Mouse (Mus musculus): ENCODE results near the gene Pkhd1. TPM values are rescaled to one million over a fixed set of nuclear protein-coding genes. Genes with fewer than 3 reads are reported as not detected.
"Not testable (repeated sequence)": the region's sequence is repeated elsewhere in the genome, so short reads cannot be mapped to it uniquely, and the experiment has no call there.

The Pkhd1 gene
- polyA plus RNA-seq, 1 experiment from 2014 or later: 0.45 TPM

GRCm38 (mm10) chr1:20470317-20470716 is 147.5 kb downstream of the Pkhd1 start:
- Histone ChIP-seq H3K27ac (ENCODE audit: low read length) (no peak overlapping the region), H3K4me2 (ENCODE audit: low read depth, low read length) (no peak overlapping the region), H3K36me3 (ENCODE audit: control insufficient read depth, insufficient read depth, low read length) (no peaks in the 10 kb centered on the region), H3K4me3 (ENCODE audit: low read length) (no peak overlapping the region), H3K4me1 (ENCODE audit: control insufficient read depth, insufficient read depth, low read length) (no peaks in the 10 kb centered on the region), H3K27me3 (replicated peaks; ENCODE audit: control insufficient read depth, insufficient read depth, low read length) (no peaks in the 10 kb centered on the region), H3K9me3 (ENCODE audit: control insufficient read depth, low read length) (no peaks in the 10 kb centered on the region), H3K9ac (ENCODE audit: low read depth, low read length) (no peak overlapping the region)
- 61% methylated on average over 6 of the region's 6 CpGs for WGBS
- no peak for ATAC-seq

- no peaks in the 10 kb centered on the region for H3K4me1 ChIP-seq (ENCODE audit: control insufficient read depth, insufficient read depth, low read length)
- H3K36me3 ChIP-seq (ENCODE audit: control insufficient read depth, insufficient read depth, low read length): no peaks in the 10 kb centered on the region
- no peaks in the 10 kb centered on the region for H3K9me3 ChIP-seq (ENCODE audit: control insufficient read depth, low read length)
- H3K27ac ChIP-seq (ENCODE audit: low read length): no peak overlapping the region
- WGBS: 27% methylated on average over 4 of the region's 4 CpGs
- H3K9ac ChIP-seq (ENCODE audit: low read depth, low read length): no peak overlapping the region
- H3K4me3 ChIP-seq (ENCODE audit: low read length): no peak overlapping the region
- peak; percentile 38; the same call in 1 of the 2 replicates for ATAC-seq
- no peaks in the 10 kb centered on the region for H3K27me3 ChIP-seq (replicated peaks; ENCODE audit: control insufficient read depth, insufficient read depth, low read length)
- no peak overlapping the region for H3K4me2 ChIP-seq (ENCODE audit: low read depth, low read length)
Measured at GRCm38 (mm10) chr1:20466481-20466880, 151.4 kb downstream of the Pkhd1 start.

GRCm38 (mm10) chr1:20454621-20455020 is 163.2 kb downstream of the Pkhd1 start:
- H3K9me3 ChIP-seq (ENCODE audit: control insufficient read depth, low read length): no peaks in the 10 kb centered on the region
- no peak for ATAC-seq
- H3K4me3 ChIP-seq (ENCODE audit: low read length): no peak overlapping the region
- H3K36me3 ChIP-seq (ENCODE audit: control insufficient read depth, insufficient read depth, low read length): no peaks in the 10 kb centered on the region
- no peak overlapping the region for H3K9ac ChIP-seq (ENCODE audit: low read depth, low read length)
- no peak overlapping the region for H3K4me2 ChIP-seq (ENCODE audit: low read depth, low read length)
- WGBS: 54% methylated on average over 1 of the region's 1 CpGs
- H3K27ac ChIP-seq (ENCODE audit: low read length): no peak overlapping the region
- H3K27me3 ChIP-seq (replicated peaks; ENCODE audit: control insufficient read depth, insufficient read depth, low read length): no peaks in the 10 kb centered on the region
- H3K4me1 ChIP-seq (ENCODE audit: control insufficient read depth, insufficient read depth, low read length): no peaks in the 10 kb centered on the region

GRCm38 (mm10) chr1:20450074-20450473 is 167.8 kb downstream of the Pkhd1 start:
- Histone ChIP-seq H3K27ac (ENCODE audit: low read length) (no peak overlapping the region), H3K9me3 (ENCODE audit: control insufficient read depth, low read length) (no peaks in the 10 kb centered on the region), H3K27me3 (replicated peaks; ENCODE audit: control insufficient read depth, insufficient read depth, low read length) (no peaks in the 10 kb centered on the region), H3K4me2 (ENCODE audit: low read depth, low read length) (no peak overlapping the region), H3K4me3 (ENCODE audit: low read length) (no peak overlapping the region), H3K36me3 (ENCODE audit: control insufficient read depth, insufficient read depth, low read length) (no peaks in the 10 kb centered on the region), H3K4me1 (ENCODE audit: control insufficient read depth, insufficient read depth, low read length) (no peaks in the 10 kb centered on the region), H3K9ac (ENCODE audit: low read depth, low read length) (no peak overlapping the region)
- no peak for ATAC-seq
- 29% methylated on average over 10 of the region's 10 CpGs for WGBS

GRCm38 (mm10) chr1:20432026-20432425 is 185.8 kb downstream of the Pkhd1 start:
- H3K4me3 ChIP-seq (ENCODE audit: low read length); H3K9me3 ChIP-seq (ENCODE audit: control insufficient read depth, low read length); ATAC-seq; H3K36me3 ChIP-seq (ENCODE audit: control insufficient read depth, insufficient read depth, low read length); H3K27me3 ChIP-seq (replicated peaks; ENCODE audit: control insufficient read depth, insufficient read depth, low read length); H3K4me2 ChIP-seq (ENCODE audit: low read depth, low read length); H3K27ac ChIP-seq (ENCODE audit: low read length); H3K4me1 ChIP-seq (ENCODE audit: control insufficient read depth, insufficient read depth, low read length); H3K9ac ChIP-seq (ENCODE audit: low read depth, low read length): not testable (repeated sequence)
- WGBS: 86% methylated on average over 16 of the region's 16 CpGs

- no peaks in the 10 kb centered on the region for H3K4me1 ChIP-seq (ENCODE audit: control insufficient read depth, insufficient read depth, low read length)
- no peak overlapping the region for H3K4me2 ChIP-seq (ENCODE audit: low read depth, low read length)
- 84% methylated on average over 3 of the region's 3 CpGs for WGBS
- no peaks in the 10 kb centered on the region for H3K9me3 ChIP-seq (ENCODE audit: control insufficient read depth, low read length)
- H3K4me3 ChIP-seq (ENCODE audit: low read length): no peak overlapping the region
- no peak overlapping the region for H3K9ac ChIP-seq (ENCODE audit: low read depth, low read length)
- H3K27ac ChIP-seq (ENCODE audit: low read length): no peak overlapping the region
- H3K36me3 ChIP-seq (ENCODE audit: control insufficient read depth, insufficient read depth, low read length): no peaks in the 10 kb centered on the region
- no peaks in the 10 kb centered on the region for H3K27me3 ChIP-seq (replicated peaks; ENCODE audit: control insufficient read depth, insufficient read depth, low read length)
- no peak for ATAC-seq
Measured at GRCm38 (mm10) chr1:20429056-20429394, 188.8 kb downstream of the Pkhd1 start.

GRCm38 (mm10) chr1:20428370-20429055 is 189.4 kb downstream of the Pkhd1 start:
- no peak for ATAC-seq
- Histone ChIP-seq H3K4me2 (ENCODE audit: low read depth, low read length) (no peak overlapping the region), H3K9me3 (ENCODE audit: control insufficient read depth, low read length) (no peaks in the 10 kb centered on the region), H3K4me3 (ENCODE audit: low read length) (no peak overlapping the region), H3K27ac (ENCODE audit: low read length) (no peak overlapping the region), H3K36me3 (ENCODE audit: control insufficient read depth, insufficient read depth, low read length) (no peaks in the 10 kb centered on the region), H3K27me3 (replicated peaks; ENCODE audit: control insufficient read depth, insufficient read depth, low read length) (no peaks in the 10 kb centered on the region), H3K9ac (ENCODE audit: low read depth, low read length) (no peak overlapping the region), H3K4me1 (ENCODE audit: control insufficient read depth, insufficient read depth, low read length) (no peaks in the 10 kb centered on the region)
- WGBS: 73% methylated on average over 12 of the region's 12 CpGs

GRCm38 (mm10) chr1:20409411-20409967 is 208.4 kb downstream of the Pkhd1 start:
- no peak overlapping the region for H3K9ac ChIP-seq (ENCODE audit: low read depth, low read length)
- H3K36me3 ChIP-seq (ENCODE audit: control insufficient read depth, insufficient read depth, low read length): no peaks in the 10 kb centered on the region
- H3K27ac ChIP-seq (ENCODE audit: low read length): no peak overlapping the region
- no peak overlapping the region for H3K4me3 ChIP-seq (ENCODE audit: low read length)
- WGBS: 72% methylated on average over 5 of the region's 5 CpGs
- H3K4me2 ChIP-seq (ENCODE audit: low read depth, low read length): no peak overlapping the region
- ATAC-seq: no peak
- no peaks in the 10 kb centered on the region for H3K9me3 ChIP-seq (ENCODE audit: control insufficient read depth, low read length)
- H3K4me1 ChIP-seq (ENCODE audit: control insufficient read depth, insufficient read depth, low read length): no peaks in the 10 kb centered on the region
- H3K27me3 ChIP-seq (replicated peaks; ENCODE audit: control insufficient read depth, insufficient read depth, low read length): no peaks in the 10 kb centered on the region

- H3K4me1 ChIP-seq (ENCODE audit: control insufficient read depth, insufficient read depth, low read length): no peaks in the 10 kb centered on the region
- no peaks in the 10 kb centered on the region for H3K9me3 ChIP-seq (ENCODE audit: control insufficient read depth, low read length)
- no peak for ATAC-seq
- H3K36me3 ChIP-seq (ENCODE audit: control insufficient read depth, insufficient read depth, low read length): no peaks in the 10 kb centered on the region
- WGBS: 49% methylated on average over 4 of the region's 4 CpGs
- no peak overlapping the region for H3K9ac ChIP-seq (ENCODE audit: low read depth, low read length)
- H3K4me2 ChIP-seq (ENCODE audit: low read depth, low read length): no peak overlapping the region
- no peak overlapping the region for H3K4me3 ChIP-seq (ENCODE audit: low read length)
- H3K27me3 ChIP-seq (replicated peaks; ENCODE audit: control insufficient read depth, insufficient read depth, low read length): no peaks in the 10 kb centered on the region
- H3K27ac ChIP-seq (ENCODE audit: low read length): no peak overlapping the region
Measured at GRCm38 (mm10) chr1:20398319-20398718, 219.5 kb downstream of the Pkhd1 start.

- Histone ChIP-seq H3K27me3 (replicated peaks; ENCODE audit: control insufficient read depth, insufficient read depth, low read length) (no peaks in the 10 kb centered on the region), H3K36me3 (ENCODE audit: control insufficient read depth, insufficient read depth, low read length) (no peaks in the 10 kb centered on the region), H3K4me3 (ENCODE audit: low read length) (no peak overlapping the region), H3K9ac (ENCODE audit: low read depth, low read length) (no peak overlapping the region), H3K27ac (ENCODE audit: low read length) (no peak overlapping the region), H3K4me2 (ENCODE audit: low read depth, low read length) (no peak overlapping the region), H3K9me3 (ENCODE audit: control insufficient read depth, low read length) (no peaks in the 10 kb centered on the region), H3K4me1 (ENCODE audit: control insufficient read depth, insufficient read depth, low read length) (no peaks in the 10 kb centered on the region)
- 59% methylated on average over 1 of the region's 1 CpGs for WGBS
- peak; percentile 66 for ATAC-seq
Measured at GRCm38 (mm10) chr1:20364437-20364836, 253.4 kb downstream of the Pkhd1 start.
